Mouse (Mus musculus) brain, embryonic 14.5 days (tissue): Measurements from ENCODE around the gene Sgo1. TPM values are rescaled to one million over a fixed set of nuclear protein-coding genes. Genes with fewer than 3 reads are reported as not detected.

ENCODE experiments used
- DNase-seq: peaks from one replicate; pipeline ENCODE4 v3.0.0-alpha.2; 2011; ENCODE audit warnings: low read depth
- CTCF ChIP-seq: fragments of 200-500 bp; IDR thresholded peaks from 2 replicates; pipeline ENCODE4 v1.5.1; 2012; ENCODE audit warnings: inconsistent platforms, mild to moderate bottlenecking, moderate library complexity, borderline replicate concordance; ENCODE audit not compliant: insufficient read depth, insufficient read length; ENCODE audit errors: extremely low read depth
- POLR2A ChIP-seq: fragments of 200-500 bp; IDR thresholded peaks from 2 replicates; pipeline ENCODE4 v1.6.1; 2012; ENCODE audit warnings: mild to moderate bottlenecking, inconsistent platforms, borderline replicate concordance; ENCODE audit not compliant: poor library complexity, insufficient read depth, insufficient read length, severe bottlenecking; ENCODE audit errors: extremely low read depth
- polyA plus RNA-seq: library from polyadenylated mRNA; depleted of rRNA; stranded (reverse); fragments of >200 nt; gene quantifications from 2 replicates; pipeline ENCODE4 v1.2.3, GENCODE M21; 2012; rRNA removed

The Sgo1 gene
- polyA plus RNA-seq, 1 experiment = 5.3 TPM

DNA sequence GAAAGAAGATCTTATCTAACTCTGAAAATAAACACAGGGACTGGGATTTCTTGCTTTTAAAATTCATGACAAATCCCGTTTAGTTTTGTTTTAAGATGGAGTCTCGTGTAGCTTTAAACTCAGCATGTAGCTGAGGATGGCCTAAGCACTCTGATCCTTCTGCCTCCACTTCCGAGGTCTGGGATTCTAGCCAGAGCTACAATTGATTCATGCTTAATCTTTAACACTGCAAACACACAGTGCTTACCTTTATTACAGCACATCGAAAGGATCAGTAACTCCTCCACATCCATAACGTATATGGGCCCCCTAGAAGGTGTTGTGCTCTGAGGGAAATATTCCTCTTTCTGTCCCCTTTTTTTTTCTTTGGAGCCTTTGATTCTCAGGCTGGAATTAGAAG, 61.0 kb downstream of the Sgo1 start:
- no peak for DNase-seq
- no peak for TF ChIP-seq CTCF
- no peak for TF ChIP-seq POLR2A

DNA sequence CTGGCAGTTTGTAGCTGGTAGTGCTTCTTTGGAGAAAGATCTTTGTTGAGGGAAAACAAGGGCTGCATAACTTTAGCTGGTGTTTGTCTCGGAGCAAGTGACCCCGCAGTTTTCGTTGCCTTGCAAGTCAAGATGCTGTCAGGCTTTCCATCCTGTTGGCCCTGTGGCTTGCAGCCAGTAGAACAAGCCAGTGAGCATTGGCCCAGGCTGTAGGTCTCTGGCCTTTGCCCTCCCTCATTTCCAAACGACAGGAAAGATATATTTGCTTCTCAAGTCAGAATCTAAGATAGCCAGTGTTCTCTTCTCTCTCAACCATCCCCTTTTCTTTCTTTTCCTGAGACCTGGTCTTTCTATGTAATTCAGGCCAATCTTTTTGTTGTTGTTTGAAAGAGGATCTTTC, 61.6 kb downstream of the Sgo1 start:
- TF ChIP-seq CTCF = no peak
- no peak for TF ChIP-seq POLR2A
- DNase-seq = no peak

DNA sequence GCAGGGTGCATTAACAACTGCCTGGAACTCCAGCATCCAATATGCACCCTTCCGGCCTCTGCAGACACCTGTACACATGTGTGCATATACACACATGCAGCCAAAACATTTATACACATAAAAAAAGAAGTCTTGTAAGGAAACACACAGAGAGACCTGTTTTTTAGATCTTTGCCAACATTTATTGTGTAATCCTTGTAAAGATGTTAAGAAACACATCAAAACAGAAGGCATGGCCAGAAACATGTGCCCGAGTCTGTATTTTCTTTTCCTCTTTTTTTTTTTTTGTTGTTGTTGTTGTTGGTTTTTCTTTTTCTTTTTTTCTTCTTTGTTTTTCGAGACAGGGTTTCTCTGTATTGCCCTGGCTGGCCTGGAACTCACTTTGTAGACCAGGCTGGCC, 63.0 kb downstream of the Sgo1 start:
- TF ChIP-seq POLR2A (no peak), CTCF (no peak)
- DNase-seq = no peak

Other genes with a start within 250 kb of the Sgo1 start
- gene Efhb, start 226.0 kb downstream of the Sgo1 start, polyA plus RNA-seq = 1.2 and 1.9 TPM in 2 replicates
- gene Rab5a, start 210.1 kb downstream of the Sgo1 start, polyA plus RNA-seq = 53.6 and 64.6 TPM in 2 replicates
- 0.03 TPM in 1 of 2 replicates, not detected in the other for gene Pp2d1, start 149.9 kb downstream of the Sgo1 start, polyA plus RNA-seq
- 12.5 and 13.1 TPM in 2 replicates for gene Kat2b, start 122.5 kb downstream of the Sgo1 start, polyA plus RNA-seq
- not detected in 2 replicates for gene Sult1c2, start 157.0 kb upstream of the Sgo1 start, polyA plus RNA-seq